Mouse (Mus musculus): ENCODE measurements around the gene Rom1. TPM values are rescaled to one million over a fixed set of nuclear protein-coding genes. Genes with fewer than 3 reads are reported as not detected.
A peak's percentile ranks its signal among the peaks of the same experiment; 100 is the strongest.
"Not testable (repeated sequence)": the region's sequence is repeated elsewhere in the genome, so short reads cannot be mapped to it uniquely, and the experiment has no call there.

Gene Rom1
- total RNA-seq (2021) = 1 to 10 TPM; 3.5 to 4.0 TPM
- long read RNA-seq, experiment 1 = 0 reads
- long read RNA-seq, experiment 2, partial matches to known transcripts = 0 of 2 reads
- long read RNA-seq, experiment 2, other reads (novel, unspliced or antisense) = 0 of 2 reads

DNA sequence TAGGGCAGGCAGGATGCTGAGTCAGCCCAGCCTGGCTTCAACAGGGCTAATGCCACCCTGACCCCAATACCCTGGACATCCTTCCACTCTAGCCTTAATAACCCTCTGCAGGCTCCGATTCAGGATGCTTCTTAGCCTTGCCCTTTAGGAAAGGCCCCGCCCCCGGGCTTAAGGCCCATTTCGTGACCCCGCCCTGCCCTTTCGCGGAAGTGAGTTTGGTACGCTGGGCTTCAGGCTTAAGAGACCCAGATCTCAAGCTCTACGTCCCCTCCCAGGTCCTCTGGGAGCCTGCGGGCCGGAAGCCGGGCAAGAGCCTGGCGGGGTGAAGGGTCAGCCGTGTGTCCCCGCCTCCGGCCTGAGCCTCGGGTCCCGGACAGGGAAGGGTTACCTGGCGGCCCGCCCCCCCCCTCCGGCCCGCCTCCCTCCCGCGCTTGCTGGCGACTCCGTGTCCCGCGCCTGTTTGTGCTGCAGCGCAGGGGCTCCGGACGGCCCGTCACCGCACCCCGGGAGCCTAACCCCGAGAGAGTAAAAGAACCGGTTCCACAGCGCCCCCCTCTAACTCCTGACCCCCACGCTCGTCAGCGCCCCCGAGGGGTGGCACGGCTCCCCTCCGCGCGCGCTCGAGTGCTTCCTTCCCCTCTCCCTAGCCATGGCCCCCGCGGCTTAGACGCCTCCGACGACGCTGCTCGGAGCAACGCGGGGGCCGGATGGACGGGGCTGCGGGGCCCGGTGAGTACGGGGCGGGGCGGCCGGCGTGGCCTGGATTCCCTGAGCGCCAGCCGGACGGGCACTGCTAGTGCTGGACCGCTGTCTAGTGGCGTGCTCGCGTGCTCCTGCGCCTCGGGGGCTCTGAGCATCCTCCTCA is at the start of gene Rom1, which contains the start of gene Eml3:
TSS of gene Rom1 (minus strand) at position 133 of the 865 bp plus-strand sequence.
TSS of gene Eml3 (plus strand) at position 329 of the 865 bp plus-strand sequence.
- DNase-seq (ENCODE audit: low spot score in 2 of 2) = peak in 1 of 2 experiments; percentile 58
- intact Hi-C loops (cut with DNase I) = no loop called here

DNA sequence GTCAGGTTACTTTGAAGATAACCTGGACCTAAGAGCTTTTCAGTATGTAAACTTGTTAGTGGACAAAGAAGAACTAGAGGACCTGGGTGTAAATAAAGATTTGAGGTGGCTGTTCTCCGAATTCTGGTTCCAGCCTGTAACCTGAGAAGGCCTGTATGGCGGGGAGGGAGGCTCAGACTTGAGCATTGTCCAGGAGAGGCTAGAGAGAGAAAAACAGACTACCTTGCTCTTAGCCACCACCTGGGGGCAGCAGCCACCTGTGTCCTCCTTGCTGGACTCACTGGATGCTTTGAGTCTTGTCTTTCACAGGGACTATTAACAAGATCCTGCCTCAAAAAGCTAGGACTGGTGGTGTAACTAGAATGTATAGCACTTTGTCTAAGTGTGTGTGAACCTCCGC is 47.4 kb upstream of the Rom1 start:
- no peak for DNase-seq (ENCODE audit: low spot score in 2 of 2)
- intact Hi-C loops (cut with DNase I) = loop anchor here (2.0 to 5.0 kb wide), 2 partner anchors 106 to 136 kb away; no protein-coding TSS in a partner anchor

DNA sequence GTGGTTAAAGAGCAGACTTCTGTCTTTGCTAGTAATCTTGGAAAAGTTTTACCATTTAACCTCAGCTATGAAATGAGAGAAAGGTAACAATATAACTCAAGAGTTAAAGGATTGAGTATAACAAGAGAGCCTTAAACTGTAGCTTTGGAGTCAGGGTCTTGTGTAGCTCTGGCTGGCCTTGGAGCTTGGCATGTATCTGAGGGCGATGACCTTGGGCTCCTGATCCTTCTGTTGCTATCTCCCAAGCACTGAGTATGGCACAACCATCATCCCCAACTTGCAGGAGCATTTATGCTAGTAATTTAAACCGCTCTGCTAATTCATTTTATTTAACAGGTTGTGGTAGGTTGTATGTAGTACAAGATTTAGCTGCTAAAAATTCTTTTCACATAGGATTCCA is 46.3 kb upstream of the Rom1 start:
- intact Hi-C loops (cut with DNase I) = loop anchor here (5.0 kb wide), 1 partner anchor 137 kb away; no protein-coding TSS in a partner anchor
- DNase-seq (ENCODE audit: low spot score in 2 of 2) = no peak

DNA sequence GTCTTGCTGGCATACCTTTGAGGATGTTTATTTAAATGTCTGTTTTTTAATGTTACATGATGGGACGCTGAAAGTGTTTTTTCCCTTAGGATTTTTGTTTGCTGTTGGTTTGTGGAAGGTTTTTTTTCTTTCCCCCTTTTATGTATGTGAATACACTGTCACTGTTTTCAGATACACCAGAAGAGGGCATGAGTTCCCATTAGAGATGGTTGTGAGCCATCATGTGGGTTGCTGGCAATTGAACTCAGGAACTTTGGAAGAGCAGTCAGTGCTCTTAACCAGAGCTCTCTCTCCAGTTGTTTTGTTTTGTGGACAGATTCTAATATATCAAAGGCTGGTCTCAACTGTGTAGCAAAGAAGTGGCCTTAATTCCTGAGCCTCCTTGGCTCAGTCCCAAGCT is 45.5 kb upstream of the Rom1 start:
- intact Hi-C loops (cut with DNase I) = loop anchor here (5.0 kb wide), 1 partner anchor 138 kb away; no protein-coding TSS in a partner anchor
- DNase-seq (ENCODE audit: low spot score in 2 of 2) = no peak

DNA sequence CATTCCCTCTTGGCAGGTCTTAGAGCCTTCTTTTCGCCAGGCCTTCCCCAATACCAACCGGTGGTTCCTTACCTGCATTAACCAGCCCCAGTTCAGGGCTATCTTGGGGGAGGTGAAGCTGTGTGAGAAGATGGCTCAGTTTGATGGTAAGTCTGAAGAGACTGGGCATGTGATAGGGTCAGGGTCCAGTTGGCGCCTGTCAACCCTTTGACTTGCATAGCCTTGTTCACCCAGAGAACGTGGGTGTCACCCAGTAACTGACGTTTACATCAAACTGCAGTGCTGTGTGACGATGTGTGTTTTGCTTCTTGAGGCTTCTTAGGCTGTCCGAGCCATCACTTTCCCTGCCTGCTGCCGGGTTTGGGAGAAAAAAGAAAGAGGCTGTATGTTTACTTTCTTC is 43.3 kb upstream of the Rom1 start:
- DNase-seq (ENCODE audit: low spot score in 2 of 2); intact Hi-C loops (cut with DNase I): not testable (repeated sequence)

DNA sequence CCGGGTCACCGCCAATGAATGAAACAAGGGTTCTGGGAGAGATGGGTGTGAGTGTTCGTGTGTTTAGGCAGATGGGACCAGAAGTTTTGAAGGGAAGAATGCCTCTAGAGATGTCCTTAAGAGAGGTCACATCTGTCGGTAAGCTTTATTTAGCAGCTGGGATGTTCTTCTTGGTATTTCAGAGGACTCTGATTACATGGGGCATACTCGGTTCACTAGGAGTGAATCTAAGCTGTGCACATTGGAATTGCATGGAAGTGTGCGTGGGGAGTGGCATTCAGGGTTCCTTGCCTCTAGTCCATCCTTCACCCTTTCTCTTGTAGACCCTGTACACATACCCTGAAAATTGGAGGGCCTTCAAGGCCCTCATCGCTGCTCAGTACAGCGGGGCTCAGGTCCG is 38.7 kb upstream of the Rom1 start:
- DNase-seq (ENCODE audit: low spot score in 2 of 2) = no peak
- intact Hi-C loops (cut with DNase I) = no loop called here

DNA sequence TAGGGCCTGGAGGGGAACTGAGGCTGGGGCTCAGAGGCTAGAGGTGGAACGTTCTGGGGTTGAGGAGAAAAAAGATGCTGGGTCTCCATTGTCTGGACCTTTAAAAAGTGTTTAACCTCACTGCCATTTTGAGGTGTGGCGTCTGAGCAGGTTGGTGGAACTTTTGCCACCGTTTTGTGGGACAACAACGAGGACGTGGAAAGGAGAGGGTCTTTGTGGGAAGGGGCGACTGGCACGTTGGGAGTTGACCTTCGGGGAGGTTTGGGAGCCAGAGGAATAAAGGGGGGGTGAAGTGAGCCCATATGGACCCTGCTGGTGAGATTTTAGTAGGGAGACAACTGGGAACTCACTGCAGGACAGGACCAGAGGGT is 38.2 kb upstream of the Rom1 start:
- intact Hi-C loops (cut with DNase I) = no loop called here
- no peak for DNase-seq (ENCODE audit: low spot score in 2 of 2)

DNA sequence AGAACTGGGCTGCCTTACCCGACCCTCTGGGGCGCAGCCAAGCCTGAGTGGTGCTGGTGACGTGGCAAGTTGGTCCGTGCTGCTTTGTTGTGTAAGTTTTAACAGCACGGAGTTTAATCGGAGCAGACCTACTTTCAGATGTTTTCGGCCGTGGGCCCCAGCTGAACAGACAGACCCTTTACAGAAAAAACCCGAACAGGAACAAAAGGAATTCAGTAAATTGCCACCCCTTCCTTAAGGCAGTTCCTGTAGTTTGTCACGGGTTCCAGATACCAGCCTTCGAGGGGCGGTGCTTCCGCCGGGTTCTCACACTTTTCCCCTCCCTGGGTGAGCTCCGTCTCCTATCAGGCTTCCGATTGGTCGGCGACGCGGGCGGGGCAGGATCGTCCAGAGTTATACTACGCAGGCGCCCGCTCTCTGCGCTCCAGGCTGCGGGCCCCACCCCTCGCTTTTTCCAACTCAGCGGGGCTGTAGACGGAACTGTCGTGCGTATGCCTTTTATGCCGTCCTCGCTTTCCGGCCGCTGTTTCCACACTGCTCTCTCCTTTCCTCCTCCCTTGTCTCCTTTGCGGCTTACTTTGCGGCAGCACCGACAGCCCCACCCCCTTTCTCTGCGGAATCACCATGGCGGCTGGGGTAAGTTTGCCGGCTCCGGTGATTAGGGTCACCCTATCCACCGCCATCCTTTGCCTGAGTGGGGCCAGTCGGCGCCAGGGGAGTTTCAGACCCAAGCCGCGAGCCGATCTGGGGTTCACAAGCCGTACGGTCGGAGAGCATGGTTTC is 37.6 kb upstream of the Rom1 start, which contains the start of gene Eef1g:
TSS of gene Eef1g (plus strand) at position 452 of the 783 bp plus-strand sequence.
- DNase-seq (ENCODE audit: low spot score in 2 of 2) = peak; percentile 99 to 100
- intact Hi-C loops (cut with DNase I) = no loop called here

DNA sequence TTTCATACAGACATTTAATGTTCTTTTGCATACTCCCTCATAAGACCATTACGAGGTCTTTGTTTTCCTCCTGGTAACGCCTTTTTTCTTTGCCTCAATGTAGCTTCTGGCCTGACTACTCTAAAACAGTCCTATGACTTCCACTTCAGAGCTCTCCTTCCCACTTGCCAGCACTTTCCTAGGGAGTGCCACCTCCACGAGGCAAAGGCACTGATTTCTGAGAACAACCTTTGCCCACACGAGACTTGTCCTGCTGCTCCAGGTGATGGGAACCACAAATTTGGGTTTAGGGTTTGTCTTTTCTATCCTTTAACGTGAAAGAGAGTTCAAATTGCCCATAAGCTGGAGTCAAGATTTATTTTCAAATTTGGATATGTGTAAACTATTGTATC is 37.0 kb upstream of the Rom1 start:
- intact Hi-C loops (cut with DNase I) = no loop called here
- no peak for DNase-seq (ENCODE audit: low spot score in 2 of 2)

DNA sequence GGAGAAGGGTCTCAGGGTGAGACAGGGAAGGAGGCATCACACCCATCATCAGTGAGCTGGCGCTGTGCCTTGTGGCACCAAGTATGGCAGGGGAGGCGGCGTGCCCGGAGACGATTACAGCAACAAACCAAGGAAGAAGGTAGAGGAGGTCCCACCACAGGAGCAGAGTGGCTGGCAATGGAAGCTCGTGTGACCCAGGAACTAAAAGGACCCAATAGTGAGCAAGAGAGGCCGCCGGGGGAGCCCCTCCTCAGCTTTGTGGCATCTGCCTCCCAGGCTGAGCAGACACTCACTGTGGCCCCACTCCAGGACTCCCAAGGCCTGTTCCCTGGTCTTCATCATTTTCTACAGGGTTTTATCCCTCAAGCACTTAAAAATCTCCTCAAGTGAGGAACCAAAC is 36.6 kb upstream of the Rom1 start:
- intact Hi-C loops (cut with DNase I) = no loop called here
- DNase-seq (ENCODE audit: low spot score in 2 of 2) = no peak

DNA sequence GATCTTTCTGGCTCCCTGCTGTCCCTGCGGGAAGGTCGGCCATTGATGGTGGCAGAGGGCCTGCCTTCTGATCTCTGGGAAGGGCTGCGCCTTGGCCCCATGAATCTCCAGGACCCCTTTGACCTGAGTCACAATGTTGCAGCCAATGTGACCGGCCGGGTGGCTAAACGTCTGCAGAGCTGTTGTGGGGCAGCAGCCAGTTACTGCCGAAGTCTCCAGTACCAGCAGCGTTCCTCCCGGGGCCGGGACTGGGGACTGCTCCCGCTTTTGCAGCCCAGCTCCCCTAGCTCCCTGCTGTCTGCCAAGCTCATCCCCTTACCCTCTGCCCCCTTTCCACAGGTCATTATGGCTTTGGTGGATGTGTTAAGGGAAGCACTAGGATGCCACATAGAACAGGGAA is 35.9 kb upstream of the Rom1 start:
- no peak for DNase-seq (ENCODE audit: low spot score in 2 of 2)
- intact Hi-C loops (cut with DNase I) = no loop called here

DNA sequence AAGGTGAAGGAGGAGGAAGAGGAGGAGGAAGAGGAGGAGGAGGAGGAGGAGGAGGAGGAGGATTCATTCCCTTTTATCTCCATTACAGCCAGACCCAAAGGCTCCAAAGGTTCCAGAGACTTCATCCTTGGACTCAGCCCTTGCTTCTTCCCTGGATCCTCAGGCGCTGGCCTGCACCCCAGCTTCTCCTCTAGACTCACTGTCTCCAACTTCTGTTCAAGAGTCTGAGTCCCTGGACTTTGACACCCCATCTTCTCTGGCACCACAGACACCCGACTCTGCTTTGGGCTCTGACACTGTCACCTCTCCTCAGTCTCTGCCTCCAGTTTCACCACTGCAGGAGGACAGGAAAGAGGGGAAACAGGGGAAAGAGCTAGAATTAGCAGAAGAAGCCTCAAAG is 33.1 kb upstream of the Rom1 start:
- DNase-seq (ENCODE audit: low spot score in 2 of 2) = no peak
- intact Hi-C loops (cut with DNase I) = no loop called here

DNA sequence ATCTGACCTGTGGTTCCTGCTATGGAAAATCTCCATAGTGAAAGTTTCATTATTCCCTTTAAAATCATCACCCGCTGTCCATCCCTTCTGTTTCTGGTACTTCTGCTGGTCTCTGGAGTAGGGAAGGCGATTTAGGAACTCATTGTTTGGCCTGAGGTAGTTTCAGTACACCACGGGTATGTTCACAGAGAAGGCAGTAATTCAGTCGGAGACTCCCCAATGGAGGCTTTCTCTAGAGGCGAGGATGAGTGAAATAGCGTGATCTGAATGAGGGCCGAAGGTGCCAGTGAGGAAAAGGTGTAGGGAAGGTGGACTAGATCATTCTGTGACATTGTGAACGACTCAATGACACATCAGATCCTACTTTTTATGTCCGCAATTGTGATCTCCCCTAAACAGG is 25.0 kb upstream of the Rom1 start:
- intact Hi-C loops (cut with DNase I) = loop anchor here (10.0 kb wide), 1 partner anchor 109 kb away; no protein-coding TSS in a partner anchor
- DNase-seq (ENCODE audit: low spot score in 2 of 2) = no peak

DNA sequence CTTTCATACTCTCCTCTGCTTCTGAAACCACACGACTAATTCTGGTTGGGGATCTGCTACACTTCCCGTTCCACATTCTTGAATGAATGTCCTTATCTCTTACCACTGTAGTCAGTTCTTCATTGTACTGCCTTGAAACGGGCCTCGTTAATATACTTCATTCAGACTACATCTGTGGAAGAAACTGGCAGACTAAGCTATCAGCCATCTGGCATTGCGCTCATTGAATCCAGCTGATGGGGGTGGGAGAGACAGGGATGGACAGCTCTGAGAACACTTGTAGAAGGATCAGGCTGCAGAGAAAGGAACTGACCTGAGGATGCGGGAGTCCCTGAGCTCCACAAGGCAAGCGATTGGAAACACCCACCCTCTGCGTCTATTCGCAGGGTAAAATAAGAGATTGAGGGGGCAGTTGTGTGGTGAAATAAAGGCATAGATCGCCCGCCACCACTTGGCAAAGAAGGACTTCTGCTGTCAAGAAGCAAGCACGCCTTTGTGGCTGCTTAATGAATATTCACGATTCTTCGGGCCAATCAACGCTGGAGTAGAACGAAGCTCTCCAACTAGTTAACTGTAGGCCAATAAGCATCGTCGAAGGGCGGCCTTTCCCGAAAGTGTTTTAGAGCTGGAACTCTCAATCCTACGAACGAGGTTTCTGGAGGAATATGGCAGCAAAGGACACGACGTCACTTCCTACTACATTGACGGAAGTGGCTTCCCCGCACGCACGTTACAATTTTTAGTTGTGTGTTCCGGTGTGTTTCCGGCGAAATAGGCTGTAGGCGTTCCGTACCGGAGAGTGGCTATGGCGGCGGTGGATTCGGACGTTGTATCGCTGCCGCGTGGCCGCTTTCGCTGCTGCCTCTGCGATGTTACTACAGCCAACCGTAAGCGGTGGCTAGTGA is 24.2 kb upstream of the Rom1 start, which contains the start of gene Tut1:
TSS of gene Tut1 (plus strand) at position 713 of the 905 bp plus-strand sequence.
- peak; percentile 96 to 98 for DNase-seq (ENCODE audit: low spot score in 2 of 2)
- intact Hi-C loops (cut with DNase I) = loop anchor here (10.0 kb wide), 1 partner anchor 109 kb away; no protein-coding TSS in a partner anchor

DNA sequence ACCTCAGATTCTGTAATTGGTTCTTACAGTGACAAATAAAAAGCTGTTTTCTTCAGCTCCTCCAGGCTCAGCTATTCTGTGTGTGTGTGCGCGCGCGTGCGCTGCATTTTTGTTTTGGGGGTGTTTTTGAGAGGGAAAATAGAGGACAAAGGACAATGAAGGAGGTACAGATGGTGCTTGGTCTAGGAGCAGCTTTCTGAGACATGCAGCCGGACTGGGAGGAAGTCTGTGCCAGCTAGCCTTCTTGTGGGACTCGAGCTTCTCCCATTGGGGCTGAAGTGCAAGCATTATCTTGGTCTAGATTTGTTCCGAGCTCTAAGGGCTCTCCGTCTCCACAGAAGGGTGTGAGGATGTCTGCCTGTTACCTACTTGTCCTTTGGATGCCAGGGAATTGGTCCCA is 23.1 kb upstream of the Rom1 start:
- DNase-seq (ENCODE audit: low spot score in 2 of 2) = peak in 1 of 2 experiments; percentile 56
- intact Hi-C loops (cut with DNase I) = loop anchor here (10.0 kb wide), 1 partner anchor 107 kb away; no protein-coding TSS in a partner anchor

DNA sequence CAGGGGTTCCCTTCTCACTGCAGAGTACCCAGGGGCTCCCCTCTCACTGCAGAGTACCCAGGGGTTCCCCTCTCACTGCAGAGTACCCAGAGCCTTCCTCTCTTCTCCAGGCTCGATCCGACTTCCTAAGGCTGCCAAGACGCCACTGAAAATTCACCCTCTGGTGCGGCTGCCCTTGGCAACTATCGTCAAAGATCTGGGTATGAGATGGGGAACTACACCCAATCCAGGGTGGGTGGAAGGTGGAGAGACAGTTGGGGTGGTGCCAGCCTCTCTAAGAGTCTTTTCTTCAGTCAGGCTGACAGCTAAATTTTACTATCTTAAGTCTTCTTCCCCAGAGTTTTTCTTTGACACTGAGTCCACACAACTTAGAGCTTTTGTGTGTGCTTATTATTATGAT is 21.0 kb upstream of the Rom1 start:
- intact Hi-C loops (cut with DNase I) = loop anchor here (10.0 kb wide), 1 partner anchor 105 kb away; no protein-coding TSS in a partner anchor
- no peak for DNase-seq (ENCODE audit: low spot score in 2 of 2)

DNA sequence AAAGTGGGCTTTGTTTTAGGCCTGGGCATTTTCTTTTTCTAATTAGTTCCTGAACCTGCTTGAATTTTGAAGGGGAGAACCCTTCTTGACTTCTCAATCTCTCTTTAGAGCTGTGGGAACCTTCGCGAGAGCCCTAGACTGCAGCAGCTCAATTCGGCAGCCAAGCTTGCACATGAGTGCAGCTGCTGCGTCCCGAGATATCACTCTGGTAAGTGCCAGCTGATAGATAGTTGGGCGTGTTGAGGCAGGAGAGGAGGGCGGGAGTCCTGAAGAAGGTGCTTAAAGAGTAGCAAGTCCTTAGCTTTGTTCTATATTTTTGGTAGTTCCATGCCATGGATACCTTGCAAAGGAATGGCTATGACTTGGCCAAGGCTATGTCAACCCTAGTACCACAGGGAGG is 17.8 kb upstream of the Rom1 start:
- intact Hi-C loops (cut with DNase I) = no loop called here

DNA sequence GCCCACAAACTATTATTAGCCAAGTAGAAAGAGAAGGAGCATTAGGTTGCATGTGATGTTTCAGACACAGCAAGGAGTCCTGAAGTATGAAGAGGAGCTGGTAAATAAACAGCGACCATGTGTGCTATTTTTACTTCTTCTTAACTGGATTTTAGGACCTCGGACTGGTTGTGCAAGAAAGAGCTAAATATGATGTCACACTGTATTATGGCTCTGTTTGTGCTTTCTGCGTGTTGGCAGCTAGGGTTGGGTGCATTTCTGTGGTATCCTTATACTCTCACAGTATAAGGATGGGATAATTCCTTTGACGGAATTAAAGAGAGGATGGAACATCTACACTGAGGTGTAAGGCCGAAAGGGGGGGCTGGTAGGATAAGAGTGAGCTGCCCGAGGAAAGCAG is 16.1 kb upstream of the Rom1 start:
- intact Hi-C loops (cut with DNase I) = no loop called here
- DNase-seq (ENCODE audit: low spot score in 2 of 2) = no peak

More for the DNA sequence above, 17.8 kb upstream of the Rom1 start:
- no peak for DNase-seq (ENCODE audit: low spot score in 2 of 2)

DNA sequence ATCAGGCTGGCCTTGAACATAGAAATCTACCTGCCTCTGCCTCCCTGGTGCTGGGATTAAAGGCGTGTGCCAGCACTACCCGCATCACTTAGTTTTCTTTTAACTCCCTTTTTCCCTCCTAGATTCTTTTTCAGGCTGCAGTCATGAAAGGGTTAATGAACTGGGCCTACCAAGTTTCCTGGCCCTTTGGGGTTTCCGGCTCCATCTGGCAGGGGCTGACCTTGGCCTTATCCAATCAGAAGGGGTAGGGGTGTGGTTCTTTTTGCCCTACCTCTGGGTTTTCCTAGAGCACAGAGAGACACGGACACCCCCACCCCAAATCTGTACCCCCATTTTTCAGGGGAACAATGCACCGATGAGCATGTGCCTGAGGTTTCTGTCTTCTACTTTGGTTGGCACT is 15.6 kb upstream of the Rom1 start:
- peak in 1 of 2 experiments; percentile 44 for DNase-seq (ENCODE audit: low spot score in 2 of 2)
- intact Hi-C loops (cut with DNase I) = no loop called here
